Mouse (Mus musculus): ENCODE results near the gene Dnmt1.

The Dnmt1 gene

DNA sequence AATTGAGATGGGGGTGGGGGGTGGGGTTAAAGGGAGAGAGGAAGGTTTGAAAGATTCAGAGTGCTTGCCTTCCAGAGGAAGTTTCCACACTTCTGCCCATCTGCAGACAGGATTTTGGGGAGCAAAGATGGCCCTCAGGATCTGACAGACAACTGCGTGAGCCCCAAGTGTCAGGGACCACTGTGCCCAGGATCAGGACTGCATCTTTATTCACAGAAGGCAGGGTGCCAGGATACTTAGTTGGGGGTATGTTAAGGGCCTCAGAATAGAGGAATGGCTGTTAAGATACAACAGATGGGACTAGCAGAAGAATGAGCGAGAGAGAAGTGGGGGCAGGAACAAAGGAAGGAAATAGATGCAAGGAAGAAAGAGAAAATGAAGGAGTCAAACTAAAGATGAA is 73.1 kb downstream of the Dnmt1 start:
- no peak for TF ChIP-seq GATA4 (IDR thresholded peaks at IDR 0.05; ENCODE audit: insufficient replicate concordance, low read length)

DNA sequence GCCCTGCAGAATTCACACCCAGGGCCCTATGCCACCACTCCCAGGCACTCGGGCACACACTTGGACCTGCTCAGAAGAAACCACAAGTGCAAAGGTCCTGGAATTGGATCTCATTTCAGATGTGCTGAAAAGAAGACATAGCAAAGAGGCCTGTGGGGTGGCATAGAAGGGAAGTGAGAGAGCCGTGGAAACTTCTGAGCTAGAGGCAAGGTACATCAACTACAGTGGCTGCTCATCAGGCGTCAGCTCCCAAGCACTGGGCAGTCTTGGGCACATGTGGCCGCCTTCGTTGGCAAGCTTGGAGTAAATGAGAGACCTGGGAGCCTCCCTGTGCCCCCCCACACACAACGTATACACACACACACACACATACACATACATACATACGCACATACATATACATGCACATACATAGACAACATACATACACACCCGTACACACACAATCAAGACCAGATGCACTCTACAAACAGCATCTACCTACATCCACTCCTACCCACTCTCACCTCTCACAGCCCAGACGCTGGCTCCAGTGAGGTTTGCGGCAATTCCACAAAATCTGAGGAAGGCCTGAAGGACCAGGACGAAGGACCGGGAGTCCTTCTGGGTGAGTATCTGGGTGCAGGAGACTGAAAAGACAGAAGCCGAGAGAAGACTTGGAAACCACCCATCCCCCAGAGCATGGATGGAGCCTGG is 80.4 kb downstream of the Dnmt1 start, which contains the start of gene Angptl6:
Gene Angptl6 (minus strand): TSS at position 631 of the 696 bp plus-strand sequence.
- TF ChIP-seq GATA4 (IDR thresholded peaks at IDR 0.05; ENCODE audit: insufficient replicate concordance, low read length): no peak

GRCm38 (mm10) chr9:20878710-20879065 is 81.0 kb downstream of the Dnmt1 start:
- TF ChIP-seq GATA4 (IDR thresholded peaks at IDR 0.05; ENCODE audit: insufficient replicate concordance, low read length): no peak

GRCm38 (mm10) chr9:20878041-20878709 is 81.5 kb downstream of the Dnmt1 start:
- TF ChIP-seq GATA4 (IDR thresholded peaks at IDR 0.05; ENCODE audit: insufficient replicate concordance, low read length): no peak

- no peak for TF ChIP-seq GATA4 (IDR thresholded peaks at IDR 0.05; ENCODE audit: insufficient replicate concordance, low read length)
These were observed 82.3 kb downstream of the Dnmt1 start for GRCm38 (mm10) chr9:20877118-20878040.

- no peak for TF ChIP-seq GATA4 (IDR thresholded peaks at IDR 0.05; ENCODE audit: insufficient replicate concordance, low read length)
These were observed 83.2 kb downstream of the Dnmt1 start for GRCm38 (mm10) chr9:20876318-20877117.

DNA sequence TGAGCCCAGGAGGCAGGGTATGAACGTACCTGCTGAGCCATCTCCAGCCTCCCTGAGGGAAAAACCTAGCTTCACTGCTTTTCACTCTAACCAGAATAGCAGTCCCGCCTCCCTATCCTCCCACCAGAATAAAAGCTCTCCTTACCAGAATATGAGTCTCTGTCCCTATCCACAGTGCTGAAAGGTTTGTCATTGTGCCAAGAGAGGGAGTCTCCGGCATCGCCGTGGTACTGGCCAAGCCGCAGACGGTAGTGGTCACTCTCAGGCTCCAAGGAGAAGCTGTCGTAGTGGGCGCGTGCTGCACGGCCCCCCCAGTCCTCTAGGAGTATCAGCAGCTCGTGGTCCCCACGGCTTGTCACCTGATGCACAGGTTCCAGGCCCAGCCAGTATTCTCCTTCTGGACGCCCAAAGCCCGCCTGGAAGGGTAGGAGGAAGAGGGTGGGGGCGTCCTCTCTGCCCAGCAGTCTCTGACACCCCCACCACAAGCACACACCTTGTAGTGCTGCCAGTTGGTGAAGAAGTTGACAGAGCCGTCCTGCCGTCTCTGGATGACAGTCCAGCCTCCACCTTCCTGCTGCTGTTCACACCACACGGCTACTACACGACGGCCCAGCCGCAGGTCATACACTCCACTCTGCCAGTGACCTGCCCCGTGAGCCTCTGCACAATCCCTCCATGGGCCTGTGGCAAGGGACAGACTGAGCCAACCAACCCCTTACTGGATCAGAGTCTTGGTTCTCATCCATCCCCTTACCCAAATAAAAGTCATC is 84.5 kb downstream of the Dnmt1 start:
- no peak for TF ChIP-seq GATA4 (IDR thresholded peaks at IDR 0.05; ENCODE audit: insufficient replicate concordance, low read length)

DNA sequence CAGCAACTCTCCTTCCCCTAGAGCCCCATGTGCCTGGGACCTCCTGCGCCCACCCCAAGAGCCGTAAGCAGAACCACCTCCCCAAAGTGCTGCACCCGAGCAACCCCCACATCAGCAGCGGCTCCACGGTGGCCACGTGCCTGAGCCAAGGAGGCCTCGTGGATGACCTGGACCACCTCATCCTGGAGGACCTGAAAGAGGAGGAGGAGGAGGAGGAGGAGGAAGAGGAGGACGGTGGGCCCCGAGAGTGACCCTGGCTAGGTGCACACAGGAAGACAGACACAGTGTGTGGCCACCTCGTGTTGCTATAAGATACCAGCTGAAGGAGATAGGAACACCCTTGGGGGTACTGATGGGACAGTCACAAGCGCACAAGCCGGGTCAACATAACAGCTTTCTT is 86.2 kb downstream of the Dnmt1 start:
- no peak for TF ChIP-seq GATA4 (IDR thresholded peaks at IDR 0.05; ENCODE audit: insufficient replicate concordance, low read length)

GRCm38 (mm10) chr9:20872991-20873390 is 86.7 kb downstream of the Dnmt1 start:
- TF ChIP-seq GATA4 (IDR thresholded peaks at IDR 0.05; ENCODE audit: insufficient replicate concordance, low read length): no peak

GRCm38 (mm10) chr9:20870211-20871173 is 89.2 kb downstream of the Dnmt1 start:
- TF ChIP-seq GATA4 (IDR thresholded peaks at IDR 0.05; ENCODE audit: insufficient replicate concordance, low read length): no peak

- no peak for TF ChIP-seq GATA4 (IDR thresholded peaks at IDR 0.05; ENCODE audit: insufficient replicate concordance, low read length)
These were observed 90.4 kb downstream of the Dnmt1 start for GRCm38 (mm10) chr9:20869246-20869645.

GRCm38 (mm10) chr9:20868448-20869001 is 91.2 kb downstream of the Dnmt1 start, which contains the start of gene A230050P20Rik:
Gene A230050P20Rik (plus strand): TSS chr9:20868642.
- no peak for TF ChIP-seq GATA4 (IDR thresholded peaks at IDR 0.05; ENCODE audit: insufficient replicate concordance, low read length)

- no peak for TF ChIP-seq GATA4 (IDR thresholded peaks at IDR 0.05; ENCODE audit: insufficient replicate concordance, low read length)
These were observed 92.8 kb downstream of the Dnmt1 start for GRCm38 (mm10) chr9:20866879-20867278.

Measured in liver, adult (tissue).